Mouse (Mus musculus) intestine, embryonic 16.5 days (tissue): ENCODE results near the gene Negr1. TPM values are rescaled to one million over a fixed set of nuclear protein-coding genes. Genes with fewer than 3 reads are reported as not detected.

Source experiments
- ATAC-seq: fragments of 200-750 bp; cut with Nextera tagmentation; 2 replicates; pipeline ENCODE4 v1.8.0; 2017; ENCODE audit warnings: moderate TSS enrichment, moderate library complexity
- H3K27ac ChIP-seq: fragments of 300-500 bp; sonication (generic); 2 replicates; pipeline ENCODE4 v1.5.1; 2014; ENCODE audit warnings: mild to moderate bottlenecking, low read length
- H3K27me3 ChIP-seq: fragments of 300-500 bp; sonication (generic); replicated peaks from 2 replicates; pipeline ENCODE4 v1.6.1; 2014; ENCODE audit warnings: low read length, control low read depth, mixed read lengths; ENCODE audit not compliant: control insufficient read depth, insufficient read depth
- H3K36me3 ChIP-seq: fragments of 300-500 bp; sonication (generic); 2 replicates; pipeline ENCODE4 v1.6.1; 2014; ENCODE audit warnings: low read length, control low read depth; ENCODE audit not compliant: control insufficient read depth, insufficient read depth
- H3K4me1 ChIP-seq: fragments of 300-500 bp; sonication (generic); 2 replicates; pipeline ENCODE4 v1.6.1; 2014; ENCODE audit warnings: low read length, control low read depth, mixed read lengths; ENCODE audit not compliant: control insufficient read depth, insufficient read depth
- H3K4me2 ChIP-seq: fragments of 300-500 bp; sonication (generic); 2 replicates; pipeline ENCODE4 v1.6.1; 2014; ENCODE audit warnings: low read depth, low read length, control low read depth
- H3K4me3 ChIP-seq: fragments of 300-500 bp; sonication (generic); 2 replicates; pipeline ENCODE4 v1.5.1; 2014; ENCODE audit warnings: mild to moderate bottlenecking, low read length
- H3K9ac ChIP-seq: fragments of 300-500 bp; sonication (generic); 2 replicates; pipeline ENCODE4 v1.6.1; 2014; ENCODE audit warnings: low read depth, low read length
- H3K9me3 ChIP-seq: fragments of 300-500 bp; sonication (generic); 2 replicates; pipeline ENCODE4 v1.6.1; 2016; ENCODE audit warnings: low read length, control low read depth; ENCODE audit not compliant: control insufficient read depth
- WGBS: fragments of 180-500 bp; shearing (Covaris S2); extraction: QIAGEN DNeasy Blood & Tissue Kit; methylation state at CpG from one replicate; pipeline ENCODE4 v1.1.7; 2014; 5-methylcytosine and 5-hydroxymethylcytosine counted together
- polyA plus RNA-seq: library from polyadenylated mRNA; unstranded; fragments of >200 nt; fragmentation: Nextera tagmentation; extraction: Ambion mirVana; gene quantifications from 2 replicates; pipeline ENCODE4 v1.2.1, GENCODE M21; 2015

Negr1 gene
- polyA plus RNA-seq, 1 experiment from 2014 or later, result 2.5 TPM

DNA sequence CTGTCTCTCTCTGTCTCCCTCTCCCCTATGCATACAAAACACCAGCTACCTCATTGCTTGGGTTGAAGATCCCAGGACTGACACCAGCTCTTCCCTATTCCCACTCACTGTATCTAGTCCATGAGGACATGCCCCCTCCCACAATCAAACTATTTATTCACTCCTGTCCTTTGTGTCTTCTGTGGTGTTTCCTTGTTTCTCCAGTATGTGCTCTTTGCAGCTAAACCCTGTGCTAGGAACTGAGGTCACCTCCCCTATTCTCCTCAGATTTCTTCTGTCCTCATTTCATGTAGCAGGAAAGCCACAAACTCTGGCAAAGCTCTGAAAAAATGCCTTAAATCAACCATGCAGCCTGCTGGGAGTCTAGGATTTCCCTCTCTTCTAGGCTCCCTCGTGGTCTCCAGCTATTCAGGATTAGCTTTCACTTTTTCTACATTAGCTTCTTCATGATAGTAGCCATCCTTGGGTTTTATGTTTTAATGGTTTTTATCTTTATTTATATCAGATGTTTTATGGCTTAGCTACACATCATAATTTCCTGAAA lies 222.8 kb downstream of the Negr1 start:
- WGBS, result 42% methylated on average over 1 of the region's 1 CpGs
- Histone ChIP-seq H3K36me3 (no peaks in the 10 kb centered on the region), H3K27me3 (no peaks in the 10 kb centered on the region), H3K9ac (no peak overlapping the region), H3K27ac (no peak overlapping the region), H3K4me2 (no peak overlapping the region), H3K4me3 (no peak overlapping the region), H3K4me1 (no peaks in the 10 kb centered on the region), H3K9me3 (no peaks in the 10 kb centered on the region)
- no peak for ATAC-seq

- H3K27ac ChIP-seq, result no peak overlapping the region
- 53% methylated on average over 1 of the region's 1 CpGs for WGBS
- ATAC-seq, result no peak
Measured at GRCm38 (mm10) chr3:156786355-156786754, 224.8 kb downstream of the Negr1 start.

DNA sequence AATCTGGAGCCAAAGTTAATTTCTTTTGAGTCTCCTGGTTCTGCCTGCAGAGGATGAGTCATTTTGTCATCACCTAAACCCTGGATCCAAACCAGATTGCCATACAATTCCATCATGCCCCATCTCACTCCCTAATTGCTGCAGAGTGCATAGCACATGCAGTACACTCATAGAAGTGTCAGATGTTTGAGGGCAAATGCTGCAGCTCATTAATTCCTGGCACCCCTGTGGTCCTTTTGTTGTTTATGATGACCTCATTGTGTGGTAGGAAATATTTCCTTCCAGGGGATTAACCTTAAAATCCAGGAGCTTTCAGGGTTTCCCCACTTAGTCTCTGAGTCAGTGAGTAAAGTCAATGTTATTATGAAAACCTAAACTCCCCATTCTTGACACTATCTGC lies 229.6 kb downstream of the Negr1 start:
- Histone ChIP-seq H3K4me1 (no peaks in the 10 kb centered on the region), H3K36me3 (no peaks in the 10 kb centered on the region), H3K9me3 (no peaks in the 10 kb centered on the region), H3K4me3 (no peak overlapping the region), H3K4me2 (no peak overlapping the region), H3K27ac (no peak overlapping the region), H3K27me3 (no peaks in the 10 kb centered on the region), H3K9ac (no peak overlapping the region)
- ATAC-seq, result no peak

More at GRCm38 (mm10) chr3:156786355-156786754, 224.8 kb downstream of the Negr1 start:
- Histone ChIP-seq H3K27me3 (no peaks in the 10 kb centered on the region), H3K9me3 (no peaks in the 10 kb centered on the region), H3K9ac (no peak overlapping the region), H3K4me3 (no peak overlapping the region), H3K4me2 (no peak overlapping the region), H3K4me1 (no peaks in the 10 kb centered on the region), H3K36me3 (no peaks in the 10 kb centered on the region)

DNA sequence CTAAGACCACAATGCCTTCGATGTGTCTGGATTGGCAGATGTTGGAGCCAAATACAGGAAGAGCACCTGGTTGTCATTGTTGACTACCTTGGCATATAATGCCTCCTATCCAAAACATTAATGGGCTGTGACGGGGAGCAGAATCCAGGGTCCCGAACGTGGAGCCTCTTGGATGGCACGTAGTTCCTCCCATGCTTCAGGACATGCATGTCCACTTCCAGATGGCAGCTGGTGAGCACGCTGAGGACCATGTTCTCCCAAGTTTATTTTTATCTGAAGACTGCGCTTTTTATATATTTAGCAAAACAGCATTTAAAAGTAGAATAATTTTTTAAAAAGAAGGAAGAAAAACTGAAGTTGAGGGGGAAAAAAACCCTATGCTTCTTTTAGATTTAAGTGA lies 231.1 kb downstream of the Negr1 start:
- Histone ChIP-seq H3K4me3 (no peak overlapping the region), H3K27ac (no peak overlapping the region), H3K27me3 (no peaks in the 10 kb centered on the region), H3K9ac (no peak overlapping the region), H3K4me1 (no peaks in the 10 kb centered on the region), H3K36me3 (no peaks in the 10 kb centered on the region), H3K4me2 (no peak overlapping the region), H3K9me3 (no peaks in the 10 kb centered on the region)
- ATAC-seq, result no peak
- WGBS, result 90% methylated on average over 7 of the region's 7 CpGs

- no peaks in the 10 kb centered on the region for H3K4me1 ChIP-seq
- no peak overlapping the region for H3K4me2 ChIP-seq
- no peaks in the 10 kb centered on the region for H3K27me3 ChIP-seq
- no peaks in the 10 kb centered on the region for H3K9me3 ChIP-seq
- H3K4me3 ChIP-seq, result no peak overlapping the region
- ATAC-seq, result no peak
- no peaks in the 10 kb centered on the region for H3K36me3 ChIP-seq
- no peak overlapping the region for H3K9ac ChIP-seq
- WGBS, result 94% methylated on average over 4 of the region's 4 CpGs
- H3K27ac ChIP-seq, result no peak overlapping the region
Measured at GRCm38 (mm10) chr3:156794091-156794490, 232.5 kb downstream of the Negr1 start.

DNA sequence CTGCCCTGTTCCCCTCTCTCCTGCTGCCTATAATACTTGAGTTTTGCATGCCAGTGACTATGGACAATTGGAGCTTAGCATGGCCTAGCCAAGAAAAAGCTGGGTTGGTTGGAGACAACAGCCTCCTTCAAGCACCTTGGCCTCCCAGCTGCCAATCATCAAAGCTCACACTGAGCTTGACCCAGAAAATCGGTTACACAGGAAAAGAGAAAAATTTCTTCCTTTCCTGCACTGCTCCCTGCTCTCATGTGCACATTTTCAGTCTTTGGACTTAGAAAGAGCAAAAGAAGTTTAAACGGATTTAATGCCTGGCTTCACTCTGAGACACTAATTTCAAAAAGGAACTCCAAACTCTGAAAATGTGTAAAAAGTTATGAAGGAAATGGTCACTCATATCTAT lies 233.0 kb downstream of the Negr1 start:
- no peak overlapping the region for H3K4me2 ChIP-seq
- H3K36me3 ChIP-seq, result no peaks in the 10 kb centered on the region
- H3K4me1 ChIP-seq, result no peaks in the 10 kb centered on the region
- H3K4me3 ChIP-seq, result no peak overlapping the region
- H3K9me3 ChIP-seq, result no peaks in the 10 kb centered on the region
- 61% methylated on average over 2 of the region's 2 CpGs for WGBS
- no peak for ATAC-seq
- H3K27ac ChIP-seq, result no peak overlapping the region
- no peaks in the 10 kb centered on the region for H3K27me3 ChIP-seq
- no peak overlapping the region for H3K9ac ChIP-seq

GRCm38 (mm10) chr3:156796061-156796691 lies 234.6 kb downstream of the Negr1 start:
- no peak overlapping the region for H3K4me2 ChIP-seq
- H3K36me3 ChIP-seq, result no peaks in the 10 kb centered on the region
- no peaks in the 10 kb centered on the region for H3K27me3 ChIP-seq
- H3K9ac ChIP-seq, result no peak overlapping the region
- no peak overlapping the region for H3K4me3 ChIP-seq
- no peaks in the 10 kb centered on the region for H3K9me3 ChIP-seq
- 84% methylated on average over 6 of the region's 6 CpGs for WGBS
- ATAC-seq, result no peak
- no peak overlapping the region for H3K27ac ChIP-seq
- H3K4me1 ChIP-seq, result no peaks in the 10 kb centered on the region

DNA sequence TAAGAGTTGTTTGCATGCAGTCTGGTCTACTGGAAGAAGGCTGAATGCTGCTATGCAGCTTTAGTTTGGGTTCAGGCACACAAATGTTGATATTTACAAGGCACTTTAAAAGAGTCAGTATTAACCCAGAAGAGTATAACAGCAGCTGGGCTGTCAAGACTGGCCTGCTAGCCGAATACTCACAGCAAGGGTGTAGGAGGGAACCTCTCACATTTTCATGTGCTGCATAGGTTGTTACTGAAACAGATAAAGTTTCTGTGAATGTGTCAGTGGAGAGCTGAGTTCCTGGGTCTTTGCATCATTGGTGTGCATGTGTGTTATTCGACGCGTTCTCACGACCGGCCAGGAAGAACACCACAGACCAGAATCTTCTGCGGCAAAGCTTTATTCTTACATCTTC lies 237.6 kb downstream of the Negr1 start:
- Histone ChIP-seq H3K9me3 (no peaks in the 10 kb centered on the region), H3K4me1 (no peaks in the 10 kb centered on the region), H3K4me3 (no peak overlapping the region), H3K9ac (no peak overlapping the region), H3K4me2 (no peak overlapping the region), H3K27me3 (no peaks in the 10 kb centered on the region), H3K36me3 (no peaks in the 10 kb centered on the region), H3K27ac (no peak overlapping the region)
- no peak for ATAC-seq
- 93% methylated on average over 7 of the region's 7 CpGs for WGBS

DNA sequence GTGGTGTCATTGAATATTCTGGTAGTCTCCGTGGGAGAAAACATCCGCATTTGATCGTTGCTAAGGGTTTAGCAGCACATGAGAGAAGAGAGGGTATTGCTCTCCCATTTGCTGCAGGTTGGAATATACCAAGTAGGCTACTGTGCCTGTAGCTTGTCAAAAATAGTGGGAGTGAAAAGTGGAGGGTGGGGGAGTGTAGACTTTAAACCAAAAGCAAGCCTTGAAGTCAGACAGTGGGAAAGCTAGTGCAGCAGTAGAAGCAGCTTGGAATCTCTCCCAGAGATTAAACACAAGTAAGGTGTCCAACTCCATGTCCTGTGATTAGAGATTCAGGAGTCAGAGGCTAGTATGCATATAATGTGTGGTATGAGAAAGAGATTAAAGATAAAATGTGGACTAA lies 248.2 kb downstream of the Negr1 start:
- no peak overlapping the region for H3K4me2 ChIP-seq
- H3K36me3 ChIP-seq, result no peaks in the 10 kb centered on the region

DNA sequence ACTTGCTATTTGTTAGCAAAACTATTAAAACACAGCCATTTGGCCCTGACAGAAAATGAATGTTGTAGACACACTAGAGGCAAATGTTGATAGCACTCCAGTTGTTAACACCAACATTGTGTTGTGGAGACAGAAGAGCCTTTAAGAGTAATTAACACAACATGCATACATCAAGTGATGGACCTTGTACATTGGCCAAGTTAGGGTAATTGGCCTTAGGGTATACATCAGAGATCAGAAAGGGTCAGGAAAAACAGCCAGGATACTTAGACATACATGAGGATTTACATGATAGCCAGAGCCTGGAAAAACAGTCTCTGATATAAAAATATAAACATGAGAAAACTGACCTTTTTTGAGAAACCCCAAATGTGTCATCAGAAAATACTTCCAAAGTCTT lies 255.3 kb downstream of the Negr1 start:
- Histone ChIP-seq H3K4me2 (no peak overlapping the region), H3K36me3 (no peaks in the 10 kb centered on the region), H3K9me3 (no peaks in the 10 kb centered on the region), H3K4me1 (no peaks in the 10 kb centered on the region), H3K9ac (no peak overlapping the region), H3K27ac (no peak overlapping the region), H3K27me3 (no peaks in the 10 kb centered on the region), H3K4me3 (no peak overlapping the region)
- ATAC-seq, result no peak

More for the DNA sequence above, 248.2 kb downstream of the Negr1 start:
- H3K27ac ChIP-seq, result no peak overlapping the region
- H3K9me3 ChIP-seq, result no peaks in the 10 kb centered on the region
- no peak overlapping the region for H3K4me3 ChIP-seq
- 88% methylated on average over 3 of the region's 3 CpGs for WGBS
- no peaks in the 10 kb centered on the region for H3K27me3 ChIP-seq
- no peak for ATAC-seq
- H3K4me1 ChIP-seq, result no peaks in the 10 kb centered on the region
- no peak overlapping the region for H3K9ac ChIP-seq
